Mouse (Mus musculus) testis, adult 2 months (tissue): ENCODE data around the gene Gm20425. TPM values are rescaled to one million over a fixed set of nuclear protein-coding genes. Genes with fewer than 3 reads are reported as not detected.

Experiments used
- H3K27ac ChIP-seq: fragments of 200-500 bp; 2 replicates; pipeline ENCODE4 v1.5.1; 2012; ENCODE audit warnings: low read depth, low read length; ENCODE audit not compliant: control insufficient read depth, insufficient read depth
- H3K27me3 ChIP-seq: fragments of 200-500 bp; 2 replicates; pipeline ENCODE4 v1.6.1; 2012; ENCODE audit warnings: mild to moderate bottlenecking, low read length, moderate library complexity; ENCODE audit not compliant: control insufficient read depth, insufficient read depth
- H3K36me3 ChIP-seq: fragments of 200-500 bp; 2 replicates; pipeline ENCODE4 v1.6.1; 2012; ENCODE audit warnings: mild to moderate bottlenecking, low read length; ENCODE audit not compliant: control insufficient read depth, insufficient read depth
- H3K4me1 ChIP-seq: fragments of 200-500 bp; 2 replicates; pipeline ENCODE4 v1.6.1; 2012; ENCODE audit warnings: low read length; ENCODE audit not compliant: control insufficient read depth, insufficient read depth
- H3K4me3 ChIP-seq: fragments of 200-500 bp; 2 replicates; pipeline ENCODE4 v1.5.1; 2012; ENCODE audit warnings: low read depth, mild to moderate bottlenecking, low read length, moderate library complexity, mixed read lengths; ENCODE audit not compliant: control insufficient read depth
- CTCF ChIP-seq: fragments of 200-500 bp; IDR thresholded peaks from 2 replicates; pipeline ENCODE4 v1.5.1; 2012; ENCODE audit warnings: low read depth, mild to moderate bottlenecking, inconsistent platforms, low read length, moderate library complexity; ENCODE audit not compliant: control insufficient read depth, insufficient read depth, insufficient replicate concordance
- POLR2A ChIP-seq: fragments of 200-500 bp; IDR thresholded peaks from 2 replicates; pipeline ENCODE4 v1.6.1; 2012; ENCODE audit warnings: low read depth, mild to moderate bottlenecking, inconsistent platforms, low read length, moderate library complexity; ENCODE audit not compliant: control insufficient read depth
- polyA plus RNA-seq: library from polyadenylated mRNA; depleted of rRNA; stranded (reverse); fragments of >200 nt; gene quantifications from 2 replicates; pipeline ENCODE4 v1.2.3, GENCODE M21; 2012

The Gm20425 gene
- polyA plus RNA-seq, 1 experiment = 4.7 TPM

GRCm38 (mm10) chr9:103232232-103233005 lies 2.3 kb upstream of the Gm20425 start:
- no peak overlapping the region for H3K27ac ChIP-seq
- no peaks in the 10 kb centered on the region for H3K36me3 ChIP-seq
- H3K4me1 ChIP-seq = peaks cover 5% of the 10 kb centered on the region
- H3K4me3 ChIP-seq = no peak overlapping the region
- TF ChIP-seq CTCF = no peak
- TF ChIP-seq POLR2A = no peak
- no peaks in the 10 kb centered on the region for H3K27me3 ChIP-seq

- Histone ChIP-seq H3K4me1 (peaks cover 5% of the 10 kb centered on the region), H3K27me3 (no peaks in the 10 kb centered on the region), H3K36me3 (no peaks in the 10 kb centered on the region), H3K4me3 (no peak overlapping the region), H3K27ac (no peak overlapping the region)
- TF ChIP-seq CTCF (no peak), POLR2A (no peak)
Observed at GRCm38 (mm10) chr9:103229037-103229867, 855 bp downstream of the Gm20425 start.

DNA sequence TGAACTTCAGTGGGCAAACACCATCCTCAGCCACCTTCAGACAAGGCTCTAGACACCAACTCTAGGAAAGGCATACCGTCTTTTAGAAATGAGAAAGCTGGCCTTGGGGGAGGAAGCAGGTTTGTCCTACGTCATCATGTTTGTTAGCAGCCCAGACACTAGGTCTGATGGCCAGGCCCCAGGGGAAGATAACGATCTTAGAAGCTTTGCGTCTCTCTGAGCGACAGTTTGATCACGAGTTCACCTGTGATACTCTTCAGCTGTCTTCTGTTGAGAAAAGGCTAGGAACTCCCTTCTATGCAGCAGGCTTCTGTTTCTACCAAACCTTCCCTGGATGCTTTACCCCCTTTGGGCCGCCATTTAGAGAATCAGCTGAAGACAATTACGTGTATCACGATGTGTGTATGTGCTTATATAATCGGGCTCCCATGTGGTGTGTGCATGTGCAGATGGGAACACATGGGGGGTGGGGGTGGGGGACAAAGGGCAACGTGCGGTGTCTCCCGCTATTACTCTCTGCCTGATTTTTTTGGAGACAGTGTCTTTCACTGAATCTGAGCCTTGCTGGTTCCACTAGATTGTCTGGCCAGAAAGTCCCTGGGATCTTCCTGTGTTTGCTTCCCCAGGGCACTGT lies 1.6 kb downstream of the Gm20425 start:
- Histone ChIP-seq H3K27me3 (no peaks in the 10 kb centered on the region), H3K36me3 (no peaks in the 10 kb centered on the region), H3K4me3 (no peak overlapping the region), H3K4me1 (peaks cover 5% of the 10 kb centered on the region), H3K27ac (no peak overlapping the region)
- TF ChIP-seq CTCF = no peak
- no peak for TF ChIP-seq POLR2A

- TF ChIP-seq POLR2A (no peak), CTCF (no peak)
- H3K36me3 ChIP-seq = no peaks in the 10 kb centered on the region
- peaks cover 5% of the 10 kb centered on the region for H3K4me1 ChIP-seq
- H3K27ac ChIP-seq = no peak overlapping the region
- H3K27me3 ChIP-seq = no peaks in the 10 kb centered on the region
- H3K4me3 ChIP-seq = no peak overlapping the region
Observed at GRCm38 (mm10) chr9:103227760-103228159, 2.3 kb downstream of the Gm20425 start.

DNA sequence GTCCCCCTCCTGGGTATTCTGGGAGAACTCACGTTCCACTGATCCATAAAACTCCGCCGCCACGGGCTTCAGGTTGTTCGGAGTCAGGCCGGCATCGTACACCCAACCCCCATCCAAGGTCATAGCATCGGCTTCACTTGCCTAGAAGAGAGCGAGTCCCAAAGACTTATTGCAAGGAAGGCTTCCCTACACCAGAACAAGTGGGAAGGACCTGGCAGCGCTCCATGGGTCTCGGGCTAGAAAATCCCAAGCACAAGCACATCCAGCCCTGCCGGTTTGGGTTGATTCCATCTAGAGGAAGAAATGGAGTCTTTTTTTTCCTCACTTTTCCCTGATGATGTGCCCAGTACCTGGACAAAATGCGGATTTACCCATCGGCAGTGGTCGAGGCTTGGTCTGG lies 3.3 kb downstream of the Gm20425 start:
- H3K4me3 ChIP-seq = peak overlapping the region; percentile 3; the same call in 1 of the 2 replicates
- H3K27ac ChIP-seq = no peak overlapping the region
- TF ChIP-seq CTCF (no peak), POLR2A (no peak)
- H3K4me1 ChIP-seq = peaks cover 5% of the 10 kb centered on the region
- no peaks in the 10 kb centered on the region for H3K27me3 ChIP-seq
- H3K36me3 ChIP-seq = no peaks in the 10 kb centered on the region

GRCm38 (mm10) chr9:103225464-103225863 lies 4.6 kb downstream of the Gm20425 start:
- no peak for TF ChIP-seq POLR2A
- peak; percentile 49; the same call in 1 of the 2 replicates for TF ChIP-seq CTCF
- no peak overlapping the region for H3K4me3 ChIP-seq
- H3K36me3 ChIP-seq = no peaks in the 10 kb centered on the region

DNA sequence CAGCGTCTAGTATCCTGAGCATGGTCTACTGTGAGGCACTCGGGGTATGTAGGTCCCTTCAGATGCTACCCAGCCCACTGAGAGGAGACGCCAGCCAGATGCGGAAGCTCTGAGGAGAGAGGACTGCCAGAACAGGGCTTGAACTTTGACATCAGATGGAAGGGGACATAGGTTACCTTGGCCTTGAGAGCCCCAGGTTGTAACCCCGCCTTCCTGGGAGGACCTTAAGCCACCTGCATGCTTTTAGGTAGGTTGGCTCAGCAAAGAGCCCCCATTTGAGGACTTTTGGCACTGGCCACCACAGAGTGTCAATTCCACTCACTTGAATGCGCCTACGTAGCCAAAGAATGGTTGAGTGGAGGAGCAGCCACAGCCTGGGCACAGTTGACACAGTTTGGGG lies 5.4 kb downstream of the Gm20425 start:
- Histone ChIP-seq H3K4me3 (no peak overlapping the region), H3K27ac (no peak overlapping the region), H3K36me3 (no peaks in the 10 kb centered on the region), H3K27me3 (no peaks in the 10 kb centered on the region), H3K4me1 (peaks cover 2% of the 10 kb centered on the region; the same call in 1 of the 2 replicates)
- TF ChIP-seq POLR2A (no peak), CTCF (no peak)

More at GRCm38 (mm10) chr9:103225464-103225863, 4.6 kb downstream of the Gm20425 start:
- Histone ChIP-seq H3K27me3 (no peaks in the 10 kb centered on the region), H3K4me1 (peaks cover 5% of the 10 kb centered on the region), H3K27ac (no peak overlapping the region)
